Mouse (Mus musculus) heart, adult 11 months (tissue): Measurements from ENCODE around the gene Ly6g6d.

Experiments used
- DNase-seq: peaks from one replicate; pipeline ENCODE4 v3.0.0; 2022

The Ly6g6d gene

DNA sequence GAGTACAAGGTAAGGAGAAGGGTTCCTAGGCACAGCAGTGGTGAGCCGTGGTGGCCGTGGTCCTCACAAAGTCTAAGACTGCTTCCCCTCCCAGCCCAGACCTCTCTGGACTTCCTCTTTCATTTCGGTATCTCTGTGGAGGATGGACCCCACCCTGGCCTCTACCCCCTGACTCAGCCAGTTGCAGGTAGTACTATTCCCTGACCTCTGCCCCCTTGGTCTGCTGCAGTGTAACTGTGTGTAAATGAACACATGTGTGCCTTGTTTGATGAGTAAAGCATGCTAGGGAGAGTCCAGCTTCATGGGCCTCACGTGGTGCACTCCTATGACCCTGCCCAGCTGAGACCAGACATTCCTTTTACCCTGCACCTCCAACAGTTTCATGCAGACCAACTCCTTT lies 54.1 kb downstream of the Ly6g6d start:
- peak; percentile 95 for DNase-seq

DNA sequence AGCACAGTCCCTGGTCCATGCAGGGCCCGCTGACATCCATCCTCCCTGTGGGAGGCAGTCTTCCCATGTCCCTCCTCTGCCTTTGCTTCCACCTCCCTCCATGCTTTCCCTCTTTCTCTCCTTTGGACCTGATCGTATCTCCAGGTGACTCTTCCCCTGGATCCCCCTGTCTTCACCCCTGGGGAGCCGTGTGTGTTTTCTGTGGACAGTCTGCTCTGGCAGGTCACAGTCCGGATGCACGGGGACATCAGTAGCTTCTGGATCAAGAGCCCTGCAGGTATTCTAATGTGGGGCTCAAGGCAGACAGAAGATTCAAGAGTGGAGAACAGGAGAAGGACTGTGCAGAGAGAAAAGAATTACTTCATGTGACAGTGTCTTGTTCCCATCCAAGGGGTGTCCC lies 54.6 kb downstream of the Ly6g6d start:
- peak; percentile 92 for DNase-seq

DNA sequence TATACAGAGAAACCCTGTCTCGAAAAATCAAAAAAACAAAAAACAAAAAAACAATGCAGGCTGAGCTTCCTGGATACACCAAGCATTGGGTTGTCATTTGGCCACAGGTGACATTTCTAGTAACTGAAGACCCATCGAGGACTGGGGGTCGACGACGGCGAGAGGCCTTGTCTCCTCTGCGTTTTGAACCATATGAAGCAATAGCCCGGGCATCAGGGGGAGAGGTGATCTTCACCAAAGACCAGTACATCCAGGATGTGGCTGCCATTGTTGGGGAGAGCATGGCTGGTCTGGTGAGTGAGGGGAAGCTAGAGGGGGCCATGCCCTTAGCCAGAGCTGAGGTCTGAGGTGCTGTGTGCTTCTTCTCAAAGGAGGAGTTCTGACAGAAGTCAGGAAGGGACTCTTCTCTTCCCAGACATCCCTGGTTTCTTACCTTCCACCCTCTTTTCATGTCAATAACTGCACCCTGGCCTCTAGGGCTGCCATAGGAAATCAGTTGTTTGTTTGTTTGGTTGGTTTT lies 55.3 kb downstream of the Ly6g6d start:
- peak; percentile 91 for DNase-seq

DNA sequence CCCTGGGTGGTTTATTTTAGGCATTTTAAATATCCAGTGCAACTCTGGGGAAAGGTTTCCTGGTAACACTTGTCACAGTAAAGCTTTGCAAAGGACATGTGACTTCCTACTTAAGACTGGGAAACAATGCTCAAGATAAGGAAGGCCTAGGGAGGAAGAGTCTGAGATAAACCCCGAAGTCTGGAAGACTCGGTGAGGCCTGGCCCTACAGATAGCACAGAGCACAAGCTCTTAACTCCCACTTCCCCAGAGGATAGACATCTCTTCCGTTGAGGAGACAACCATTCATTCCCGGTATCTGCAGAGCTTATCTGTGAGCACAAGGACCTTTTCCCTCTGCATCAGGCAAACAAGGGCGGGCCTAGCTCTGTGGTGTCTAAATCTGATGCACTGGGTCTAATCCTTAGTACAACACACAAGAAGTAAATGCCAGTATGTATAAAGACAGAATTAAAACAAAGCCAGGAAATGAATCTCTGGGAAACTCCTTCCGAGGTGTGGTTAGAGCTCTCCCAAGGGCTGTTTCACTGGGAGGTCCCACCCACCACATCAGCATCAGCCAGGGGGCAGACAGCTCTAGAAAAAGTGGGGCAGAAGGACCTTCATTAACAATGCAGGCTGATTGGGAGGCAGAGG lies 55.9 kb downstream of the Ly6g6d start:
- peak; percentile 97 for DNase-seq
